Mouse (Mus musculus) limb, embryonic 11.5 days (tissue): ENCODE data around the gene Fndc8. TPM values are rescaled to one million over a fixed set of nuclear protein-coding genes. Genes with fewer than 3 reads are reported as not detected.
A peak's percentile ranks its signal among the peaks of the same experiment; 100 is the strongest.

Experiments
- ATAC-seq: fragments of 200-750 bp; cut with Nextera tagmentation; 2 replicates; pipeline ENCODE4 v1.8.0; 2017; ENCODE audit warnings: low read depth; ENCODE audit not compliant: insufficient number of reproducible peaks, low FRiP score, low TSS enrichment
- DNase-seq: peaks from one replicate; pipeline ENCODE4 v3.0.0-alpha.2; 2015; ENCODE audit warnings: low spot score
- H3K27ac ChIP-seq: fragments of 300-500 bp; sonication (generic); replicated peaks from 2 replicates; pipeline ENCODE4 v1.5.1; 2014; ENCODE audit warnings: low read depth, mild to moderate bottlenecking, low read length
- H3K27me3 ChIP-seq: fragments of 300-500 bp; sonication (generic); 2 replicates; pipeline ENCODE4 v1.6.1; 2014; ENCODE audit warnings: mild to moderate bottlenecking, low read length, mixed read lengths; ENCODE audit not compliant: control insufficient read depth, insufficient read depth
- H3K36me3 ChIP-seq: fragments of 300-500 bp; sonication (generic); 2 replicates; pipeline ENCODE4 v1.6.1; 2014; ENCODE audit warnings: mild to moderate bottlenecking, low read length, moderate library complexity, mixed read lengths; ENCODE audit not compliant: control insufficient read depth, insufficient read depth
- H3K4me1 ChIP-seq: fragments of 300-500 bp; sonication (generic); 2 replicates; pipeline ENCODE4 v1.6.1; 2014; ENCODE audit warnings: low read length, mixed read lengths; ENCODE audit not compliant: control insufficient read depth, insufficient read depth
- H3K4me2 ChIP-seq: fragments of 300-500 bp; sonication (generic); 2 replicates; pipeline ENCODE4 v1.6.1; 2014; ENCODE audit warnings: low read depth, mild to moderate bottlenecking, moderate library complexity; ENCODE audit not compliant: severe bottlenecking
- H3K4me3 ChIP-seq: fragments of 300-500 bp; sonication (generic); 2 replicates; pipeline ENCODE4 v1.5.1; 2014; ENCODE audit warnings: low read depth, low read length
- H3K9ac ChIP-seq: fragments of 300-500 bp; sonication (generic); 2 replicates; pipeline ENCODE4 v1.6.1; 2014; ENCODE audit warnings: mild to moderate bottlenecking, low read length
- H3K9me3 ChIP-seq: fragments of 300-500 bp; sonication (generic); 2 replicates; pipeline ENCODE4 v1.6.1; 2016; ENCODE audit warnings: low read length; ENCODE audit not compliant: control insufficient read depth
- WGBS: fragments of 180-500 bp; shearing (Covaris S2); extraction: QIAGEN DNeasy Blood & Tissue Kit; methylation state at CpG from one replicate; pipeline ENCODE4 v1.1.7; 2014; 5-methylcytosine and 5-hydroxymethylcytosine counted together
- polyA plus RNA-seq: library from polyadenylated mRNA; unstranded; fragments of >200 nt; fragmentation: Nextera tagmentation; extraction: Ambion mirVana; gene quantifications from 2 replicates; pipeline ENCODE4 v1.2.1, GENCODE M21; 2014

Gene Fndc8
- polyA plus RNA-seq, result 0.15 and 0.20 TPM in 2 replicates

GRCm38 (mm10) chr11:82891936-82892335, at the start of gene Fndc8:
Gene Fndc8 (plus strand): TSS chr11:82892124.
- no peaks in the 10 kb centered on the region for H3K27me3 ChIP-seq
- no peak within 1 kb of the TSS for H3K9ac ChIP-seq
- H3K4me2 ChIP-seq, result no peak within 1 kb of the TSS
- no peaks in the 10 kb centered on the region for H3K36me3 ChIP-seq
- 51% methylated on average over 7 of the region's 7 CpGs for WGBS
- H3K9me3 ChIP-seq, result no peaks in the 10 kb centered on the region
- H3K4me3 ChIP-seq, result no peak within 1 kb of the TSS
- DNase-seq (no peak), ATAC-seq (no peak)
- H3K4me1 ChIP-seq, result peaks cover 8% of the 10 kb centered on the region; the same call in 1 of the 2 replicates
- H3K27ac ChIP-seq, result no peak within 1 kb of the TSS

- H3K4me1 ChIP-seq, result peaks cover 13% of the 10 kb centered on the region
- H3K27ac ChIP-seq, result no peak overlapping the region
- WGBS, result 71% methylated on average over 11 of the region's 11 CpGs
- H3K9me3 ChIP-seq, result no peaks in the 10 kb centered on the region
- DNase-seq, result no peak
- H3K36me3 ChIP-seq, result no peaks in the 10 kb centered on the region
- no peak overlapping the region for H3K4me2 ChIP-seq
- no peaks in the 10 kb centered on the region for H3K27me3 ChIP-seq
- no peak overlapping the region for H3K9ac ChIP-seq
- no peak overlapping the region for H3K4me3 ChIP-seq
- no peak for ATAC-seq
Measured at GRCm38 (mm10) chr11:82844771-82845414, 47.0 kb upstream of the Fndc8 start.

- H3K27ac ChIP-seq, result 0 out of 2 replicates have a peak overlapping the region, but pooled peaks have one; percentile 40
- ATAC-seq, result no peak
- no peaks in the 10 kb centered on the region for H3K9me3 ChIP-seq
- no peak overlapping the region for H3K4me3 ChIP-seq
- no peak overlapping the region for H3K9ac ChIP-seq
- peak; percentile 32 for DNase-seq
- H3K27me3 ChIP-seq, result no peaks in the 10 kb centered on the region
- H3K4me2 ChIP-seq, result peak overlapping the region; percentile 10; the same call in 1 of the 2 replicates
- H3K4me1 ChIP-seq, result peaks cover 19% of the 10 kb centered on the region
- 34% methylated on average over 16 of the region's 16 CpGs for WGBS
- H3K36me3 ChIP-seq, result no peaks in the 10 kb centered on the region
Measured at GRCm38 (mm10) chr11:82845415-82846078, 46.4 kb upstream of the Fndc8 start.

GRCm38 (mm10) chr11:82846079-82846436, 45.9 kb upstream of the Fndc8 start:
- peaks cover 20% of the 10 kb centered on the region for H3K4me1 ChIP-seq
- no peaks in the 10 kb centered on the region for H3K9me3 ChIP-seq
- 0 out of 2 replicates have a peak overlapping the region, but pooled peaks have one; percentile 40 for H3K27ac ChIP-seq
- no peak overlapping the region for H3K4me3 ChIP-seq
- no peak for ATAC-seq
- H3K9ac ChIP-seq, result no peak overlapping the region
- 14% methylated on average over 4 of the region's 4 CpGs for WGBS
- DNase-seq, result no peak
- no peaks in the 10 kb centered on the region for H3K36me3 ChIP-seq
- peak overlapping the region; percentile 5; the same call in 1 of the 2 replicates for H3K4me2 ChIP-seq
- H3K27me3 ChIP-seq, result no peaks in the 10 kb centered on the region

- Histone ChIP-seq H3K27me3 (no peaks in the 10 kb centered on the region), H3K4me1 (peaks cover 20% of the 10 kb centered on the region), H3K36me3 (no peaks in the 10 kb centered on the region), H3K4me2 (no peak overlapping the region), H3K4me3 (no peak overlapping the region), H3K9ac (no peak overlapping the region), H3K27ac (no peak overlapping the region), H3K9me3 (no peaks in the 10 kb centered on the region)
- 89% methylated on average over 3 of the region's 3 CpGs for WGBS
- DNase-seq (no peak), ATAC-seq (no peak)
Measured at GRCm38 (mm10) chr11:82846938-82847337, 45.0 kb upstream of the Fndc8 start.

- H3K9ac ChIP-seq, result no peak overlapping the region
- H3K36me3 ChIP-seq, result no peaks in the 10 kb centered on the region
- ATAC-seq, result no peak
- no peak overlapping the region for H3K27ac ChIP-seq
- H3K4me2 ChIP-seq, result no peak overlapping the region
- no peak overlapping the region for H3K4me3 ChIP-seq
- DNase-seq, result no peak
- peaks cover 20% of the 10 kb centered on the region for H3K4me1 ChIP-seq
- H3K9me3 ChIP-seq, result no peaks in the 10 kb centered on the region
- 52% methylated on average over 6 of the region's 6 CpGs for WGBS
- no peaks in the 10 kb centered on the region for H3K27me3 ChIP-seq
Measured at GRCm38 (mm10) chr11:82847571-82848000, 44.3 kb upstream of the Fndc8 start.

GRCm38 (mm10) chr11:82850259-82850658, 41.7 kb upstream of the Fndc8 start:
- Histone ChIP-seq H3K36me3 (no peaks in the 10 kb centered on the region), H3K27me3 (no peaks in the 10 kb centered on the region), H3K9me3 (no peaks in the 10 kb centered on the region), H3K9ac (no peak overlapping the region), H3K4me3 (no peak overlapping the region), H3K4me2 (no peak overlapping the region), H3K27ac (no peak overlapping the region), H3K4me1 (peaks cover 16% of the 10 kb centered on the region)
- DNase-seq (no peak), ATAC-seq (no peak)
- WGBS, result 47% methylated on average over 5 of the region's 5 CpGs

GRCm38 (mm10) chr11:82852115-82852514, 39.8 kb upstream of the Fndc8 start:
- 85% methylated on average over 11 of the region's 11 CpGs for WGBS
- Histone ChIP-seq H3K9me3 (no peaks in the 10 kb centered on the region), H3K36me3 (no peaks in the 10 kb centered on the region), H3K4me1 (peaks cover 8% of the 10 kb centered on the region; the same call in 1 of the 2 replicates), H3K27me3 (no peaks in the 10 kb centered on the region), H3K9ac (no peak overlapping the region), H3K4me2 (no peak overlapping the region), H3K4me3 (no peak overlapping the region), H3K27ac (no peak overlapping the region)
- DNase-seq (no peak), ATAC-seq (no peak)
